Mouse (Mus musculus) kidney, adult 2 months (tissue): ENCODE results near the gene Grin2c.

ENCODE experiments used
- CTCF ChIP-seq: fragments of 200-500 bp; conservative IDR thresholded peaks from 2 replicates; pipeline ENCODE4 v1.5.1; 2011; ENCODE audit warnings: low read depth, mild to moderate bottlenecking, control low read depth, low read length, moderate library complexity, mixed read lengths; ENCODE audit not compliant: insufficient read depth, insufficient read length
- POLR2A ChIP-seq: fragments of 200-500 bp; IDR thresholded peaks from one replicate; pipeline ENCODE4 v1.6.1; 2011; ENCODE audit warnings: low read depth, low read length, control low read depth

DNA sequence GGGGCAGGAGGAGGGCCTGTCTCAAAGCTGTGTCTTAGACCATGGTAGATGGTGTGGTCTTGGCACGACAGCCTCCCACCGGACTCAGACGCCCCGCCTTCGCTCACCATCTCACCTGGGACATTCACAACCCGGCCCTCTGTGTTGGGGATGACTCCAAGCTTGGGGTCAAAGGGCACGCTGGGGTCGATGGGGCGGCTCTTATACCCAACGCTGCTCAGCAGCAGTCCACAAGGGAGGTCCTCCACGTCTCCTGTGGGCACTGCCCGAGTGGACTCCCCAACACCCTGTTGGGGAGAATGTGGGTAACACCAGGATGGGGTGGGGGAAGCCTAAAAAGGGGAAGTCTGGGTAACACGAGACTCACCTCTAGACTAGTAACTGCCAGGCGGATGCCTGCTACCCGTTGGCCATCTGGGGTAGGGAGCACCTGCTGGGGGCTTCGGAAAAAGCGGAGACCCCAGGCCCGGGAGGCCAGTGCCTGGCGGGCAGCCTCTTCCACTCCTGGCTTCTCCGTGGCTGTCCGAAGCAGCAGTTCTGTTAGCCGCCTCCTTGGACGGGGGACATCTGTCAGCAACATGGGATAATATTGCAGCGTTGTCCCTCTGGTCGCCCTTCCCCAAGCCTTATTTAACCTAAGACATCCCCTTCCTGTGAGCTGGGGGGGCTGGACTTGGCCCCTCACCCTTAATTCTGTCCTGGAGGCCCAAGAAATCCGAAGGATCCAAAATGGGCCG, 2.5 kb upstream of the Grin2c start:
- TF ChIP-seq CTCF (no peak), POLR2A (no peak)
